Mouse (Mus musculus): ENCODE measurements around the gene Ndufb10.
"Not testable (repeated sequence)": the region's sequence is repeated elsewhere in the genome, so short reads cannot be mapped to it uniquely, and the experiment has no call there.

Gene Ndufb10

DNA sequence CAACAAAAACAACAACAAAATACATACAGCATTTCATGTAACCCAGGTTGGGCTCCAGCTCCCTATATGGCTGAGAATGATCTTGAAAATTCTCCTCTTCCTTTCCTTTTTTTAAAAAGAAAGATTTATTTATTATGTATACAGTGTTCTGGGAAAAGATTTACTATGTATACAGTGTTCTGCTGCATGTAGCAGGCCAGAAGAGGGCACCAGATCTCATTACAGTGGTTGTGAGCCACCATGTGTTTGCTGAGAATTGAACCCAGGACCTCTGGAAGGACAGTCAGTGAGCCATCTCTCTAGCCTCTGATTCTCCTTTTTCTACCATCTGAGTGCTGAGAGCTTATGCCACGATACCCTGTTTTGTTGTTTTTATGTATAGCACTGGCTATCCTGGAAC lies 10.2 kb upstream of the Ndufb10 start:
- no peak for DNase-seq (ENCODE audit: extremely low read depth, insufficient read length, low spot score)

DNA sequence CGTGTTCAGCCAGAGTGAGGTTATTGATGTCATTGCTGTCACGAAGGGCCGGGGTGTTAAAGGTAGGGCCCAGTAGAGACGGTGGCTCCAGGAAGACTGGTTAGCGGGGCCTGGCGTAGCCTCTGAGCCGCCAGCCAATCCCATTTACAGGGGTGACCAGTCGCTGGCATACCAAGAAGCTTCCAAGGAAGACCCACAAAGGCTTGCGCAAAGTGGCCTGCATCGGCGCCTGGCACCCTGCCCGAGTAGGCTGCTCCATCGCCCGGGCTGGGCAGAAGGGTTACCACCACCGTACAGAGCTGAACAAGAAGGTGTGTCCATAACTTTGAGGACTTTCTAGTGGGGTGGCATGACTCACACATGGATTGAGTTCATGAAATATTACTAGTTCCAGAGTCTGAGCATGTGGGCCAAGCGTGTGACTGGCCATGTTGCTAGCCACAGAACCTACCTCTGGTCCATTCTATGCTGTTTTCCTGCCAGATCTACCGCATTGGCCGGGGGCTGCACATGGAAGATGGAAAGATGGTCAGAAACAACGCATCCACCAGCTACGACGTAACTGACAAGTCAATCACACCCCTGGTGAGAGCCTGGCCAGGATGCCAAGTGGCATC lies 9.3 kb upstream of the Ndufb10 start:
- peak; percentile 40 for DNase-seq (ENCODE audit: extremely low read depth, insufficient read length, low spot score)

GRCm38 (mm10) chr17:24732233-24732935 lies 8.1 kb upstream of the Ndufb10 start:
- DNase-seq (ENCODE audit: extremely low read depth, insufficient read length, low spot score) = no peak

DNA sequence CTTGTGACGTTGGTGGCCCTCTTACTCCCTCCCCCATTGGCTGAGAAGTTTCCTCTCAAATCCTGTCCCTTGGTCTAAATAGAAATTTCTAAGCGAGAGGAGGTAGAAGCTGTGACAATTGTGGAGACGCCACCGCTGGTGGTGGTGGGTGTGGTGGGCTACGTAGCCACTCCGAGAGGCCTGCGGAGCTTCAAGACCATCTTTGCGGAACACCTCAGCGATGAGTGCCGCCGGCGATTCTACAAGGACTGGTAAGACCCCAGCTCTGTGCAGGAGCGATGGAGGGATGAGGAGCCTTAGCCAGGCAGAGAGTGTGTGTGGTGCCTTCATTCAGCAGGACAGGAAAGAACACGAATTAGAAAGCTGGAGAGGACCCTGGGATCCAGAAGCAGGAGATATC lies 6.5 kb upstream of the Ndufb10 start:
- no peak for DNase-seq (ENCODE audit: extremely low read depth, insufficient read length, low spot score)

- no peak for DNase-seq (ENCODE audit: extremely low read depth, insufficient read length, low spot score)
Observed at GRCm38 (mm10) chr17:24729067-24729466, 4.8 kb upstream of the Ndufb10 start.

DNA sequence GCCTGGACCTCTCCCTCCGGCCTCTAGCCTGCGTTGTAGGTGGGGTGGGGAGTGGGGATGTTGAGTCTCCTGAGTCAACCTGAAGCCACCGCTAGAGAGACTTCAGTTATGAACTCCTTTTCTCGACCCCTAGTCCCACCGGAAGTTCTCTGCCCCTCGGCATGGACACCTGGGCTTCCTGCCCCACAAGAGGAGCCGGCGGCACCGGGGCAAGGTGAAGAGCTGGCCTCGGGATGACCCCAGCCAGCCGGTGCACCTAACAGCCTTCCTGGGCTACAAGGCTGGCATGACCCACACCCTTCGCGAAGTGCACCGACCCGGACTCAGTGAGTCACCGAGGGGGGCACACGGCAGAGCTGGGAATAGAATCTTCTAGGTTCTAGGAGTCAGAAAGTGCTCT lies 3.9 kb upstream of the Ndufb10 start:
- DNase-seq (ENCODE audit: extremely low read depth, insufficient read length, low spot score) = no peak

GRCm38 (mm10) chr17:24727618-24728017 lies 3.3 kb upstream of the Ndufb10 start, which contains the start of gene Rpl3l:
Gene Rpl3l, plus strand, starts transcription at chr17:24727820.
- DNase-seq (ENCODE audit: extremely low read depth, insufficient read length, low spot score) = no peak

GRCm38 (mm10) chr17:24725637-24726390 lies 1.5 kb upstream of the Ndufb10 start:
- DNase-seq (ENCODE audit: extremely low read depth, insufficient read length, low spot score) = no peak

GRCm38 (mm10) chr17:24723881-24724180 lies 447 bp downstream of the Ndufb10 start:
- no peak for DNase-seq (ENCODE audit: extremely low read depth, insufficient read length, low spot score)

GRCm38 (mm10) chr17:24723122-24723880 lies 977 bp downstream of the Ndufb10 start:
- DNase-seq (ENCODE audit: extremely low read depth, insufficient read length, low spot score) = no peak

DNA sequence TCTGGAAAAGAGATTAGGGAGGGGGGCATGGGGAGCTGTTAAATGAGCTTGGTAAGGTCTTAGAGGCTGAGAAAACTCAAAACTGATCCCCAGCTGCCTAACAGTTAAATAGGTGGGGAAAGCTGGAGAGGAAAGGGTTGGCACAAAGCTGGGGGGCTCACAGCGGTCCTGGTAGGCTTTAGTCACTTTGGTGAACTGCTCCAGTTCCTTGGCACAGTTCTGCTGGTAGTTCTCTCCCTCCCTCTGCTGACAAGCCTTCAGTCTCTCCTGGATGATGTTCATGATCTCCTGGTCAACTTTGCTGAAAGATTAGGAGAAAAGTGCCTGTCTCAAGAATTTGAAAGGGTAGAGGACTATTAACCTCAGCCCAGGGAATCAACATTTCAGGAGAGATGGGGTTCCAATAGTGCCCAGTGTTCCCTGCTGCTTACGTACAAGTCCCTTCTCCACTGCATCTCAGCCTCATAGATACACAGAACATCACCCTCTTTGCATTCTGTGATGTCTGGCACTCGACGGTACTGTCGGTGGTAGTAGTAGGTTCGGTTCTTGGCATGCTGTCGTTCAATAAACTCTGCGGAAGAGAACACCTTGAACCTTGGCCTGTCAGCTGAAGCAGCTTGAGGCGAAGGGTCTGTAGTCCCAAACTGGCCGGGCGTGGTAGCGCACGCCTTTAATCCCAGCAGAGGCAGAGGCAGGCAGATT lies 1.9 kb downstream of the Ndufb10 start:
- DNase-seq (ENCODE audit: extremely low read depth, insufficient read length, low spot score) = peak; percentile 62

DNA sequence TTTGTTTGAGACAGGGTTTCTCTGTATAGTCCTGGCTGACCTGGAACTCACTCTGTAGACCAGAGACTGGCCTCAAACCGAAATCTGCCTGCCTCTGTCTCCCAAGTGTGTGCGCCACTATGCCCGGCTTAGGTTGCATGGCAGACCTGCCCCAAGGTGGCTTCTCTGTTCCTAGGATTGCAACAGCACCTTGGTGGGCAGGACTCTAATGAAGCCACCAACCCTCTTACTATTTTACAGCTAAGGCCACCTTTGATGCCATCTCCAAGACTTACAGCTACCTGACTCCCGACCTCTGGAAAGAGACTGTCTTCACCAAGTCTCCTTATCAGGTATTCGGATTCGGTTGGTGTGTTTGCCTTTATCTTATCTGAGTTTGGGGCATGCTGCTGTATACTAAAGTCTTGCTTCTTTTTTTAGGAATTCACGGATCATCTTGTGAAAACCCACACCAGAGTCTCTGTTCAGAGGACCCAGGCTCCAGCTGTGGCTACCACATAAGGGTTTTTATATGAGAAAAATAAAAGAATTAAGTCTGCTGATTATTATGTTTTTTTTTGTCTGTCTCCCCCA lies 2.8 kb downstream of the Ndufb10 start:
- not testable (repeated sequence) for DNase-seq (ENCODE audit: extremely low read depth, insufficient read length, low spot score)

- DNase-seq (ENCODE audit: extremely low read depth, insufficient read length, low spot score) = not testable (repeated sequence)
Observed at GRCm38 (mm10) chr17:24720616-24721015, 3.7 kb downstream of the Ndufb10 start.

DNA sequence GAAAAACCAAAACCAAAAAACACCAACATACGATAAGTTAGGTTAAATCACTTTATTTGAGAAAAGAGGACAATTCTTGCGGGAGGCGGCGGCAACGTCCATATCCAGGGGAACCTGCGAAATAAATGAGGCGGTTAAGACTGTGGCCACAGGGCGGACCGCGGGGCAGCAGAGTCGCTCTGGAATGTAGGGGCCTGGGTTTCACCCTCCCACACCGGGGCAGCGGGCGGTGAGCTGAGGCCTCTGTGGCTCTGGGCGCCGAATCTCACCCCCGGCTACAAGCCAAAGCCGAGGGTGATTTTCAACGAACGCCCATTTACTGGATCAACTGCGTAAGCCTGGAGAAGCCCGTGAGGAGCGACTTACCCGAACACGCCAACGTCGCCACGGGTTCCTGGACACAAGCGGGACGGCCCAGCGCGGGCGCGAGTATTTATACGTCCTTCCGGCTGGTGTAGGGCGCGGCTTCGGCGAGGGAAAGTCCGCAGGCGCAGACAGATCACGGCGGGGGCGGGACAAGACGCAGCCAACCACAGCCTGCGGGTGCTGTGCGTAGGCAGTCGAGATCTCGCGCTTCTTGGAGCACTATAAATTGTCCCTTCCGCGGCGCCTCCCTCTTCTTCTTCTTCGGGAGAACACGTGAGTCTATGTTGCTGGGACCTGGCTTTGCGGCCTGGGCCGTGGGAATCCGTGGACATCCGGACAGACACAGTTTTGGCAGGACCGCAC lies 4.6 kb downstream of the Ndufb10 start:
- peak; percentile 99 for DNase-seq (ENCODE audit: extremely low read depth, insufficient read length, low spot score)

GRCm38 (mm10) chr17:24718938-24719337 lies 5.3 kb downstream of the Ndufb10 start:
- not testable (repeated sequence) for DNase-seq (ENCODE audit: extremely low read depth, insufficient read length, low spot score)

GRCm38 (mm10) chr17:24717943-24718342 lies 6.3 kb downstream of the Ndufb10 start, which contains the start of the genes Rnf151 and Rps2:
Gene Rnf151, minus strand, starts transcription at chr17:24718063.
Gene Rps2, plus strand, starts transcription at chr17:24718116.
- no peak for DNase-seq (ENCODE audit: extremely low read depth, insufficient read length, low spot score)

- no peak for DNase-seq (ENCODE audit: extremely low read depth, insufficient read length, low spot score)
Observed at GRCm38 (mm10) chr17:24716166-24716682, 8.1 kb downstream of the Ndufb10 start.

- DNase-seq (ENCODE audit: extremely low read depth, insufficient read length, low spot score) = no peak
Observed at GRCm38 (mm10) chr17:24715556-24715955, 8.7 kb downstream of the Ndufb10 start.

- peak; percentile 45 for DNase-seq (ENCODE audit: extremely low read depth, insufficient read length, low spot score)
Observed at GRCm38 (mm10) chr17:24708646-24709045, 15.6 kb downstream of the Ndufb10 start.
